Mouse (Mus musculus) cerebellum, adult 2 months (tissue): Measurements from ENCODE around the gene Ak3.

Source experiments
- CTCF ChIP-seq: fragments of 200-500 bp; IDR thresholded peaks from 2 replicates; pipeline ENCODE4 v1.5.1; 2011; ENCODE audit warnings: low read depth, mild to moderate bottlenecking, control low read depth, low read length, moderate library complexity, borderline replicate concordance; ENCODE audit not compliant: insufficient read depth
- POLR2A ChIP-seq: fragments of 200-500 bp; IDR thresholded peaks from 2 replicates; pipeline ENCODE4 v1.6.1; 2011; ENCODE audit warnings: low read length, control low read depth, borderline replicate concordance; ENCODE audit not compliant: insufficient read depth

- TF ChIP-seq CTCF (no peak), POLR2A (no peak)
Observed at GRCm38 (mm10) chr19:29011355-29011990, 36.3 kb downstream of the Ak3 start.
